Mouse (Mus musculus) midbrain, postnatal 0 days (tissue): ENCODE data around the gene Eid2. TPM values are rescaled to one million over a fixed set of nuclear protein-coding genes. Genes with fewer than 3 reads are reported as not detected.
"Not testable (repeated sequence)": the region's sequence is repeated elsewhere in the genome, so short reads cannot be mapped to it uniquely, and the experiment has no call there.

Source experiments
- ATAC-seq: fragments of 200-750 bp; cut with Nextera tagmentation; 2 replicates; pipeline ENCODE4 v1.8.0; 2017; ENCODE audit warnings: moderate number of reproducible peaks, mild to moderate bottlenecking, moderate TSS enrichment, moderate library complexity; ENCODE audit not compliant: low FRiP score
- DNase-seq: peaks from one replicate; pipeline ENCODE4 v3.0.0-alpha.2; 2015; ENCODE audit warnings: low spot score
- H3K27ac ChIP-seq: fragments of 300-500 bp; sonication (generic); 2 replicates; pipeline ENCODE4 v1.5.1; 2014; ENCODE audit warnings: low read depth, mild to moderate bottlenecking, low read length, mixed read lengths
- H3K27me3 ChIP-seq: fragments of 300-500 bp; sonication (generic); 2 replicates; pipeline ENCODE4 v1.6.1; 2014; ENCODE audit warnings: low read length, control low read depth, mixed read lengths; ENCODE audit not compliant: insufficient read depth
- H3K36me3 ChIP-seq: fragments of 300-500 bp; sonication (generic); 2 replicates; pipeline ENCODE4 v1.6.1; 2014; ENCODE audit warnings: low read length, control low read depth, mixed read lengths; ENCODE audit not compliant: insufficient read depth
- H3K4me1 ChIP-seq: fragments of 300-500 bp; sonication (generic); 2 replicates; pipeline ENCODE4 v1.6.1; 2014; ENCODE audit warnings: mild to moderate bottlenecking, control low read depth, antibody characterized with exemption, low read length, mixed read lengths; ENCODE audit not compliant: insufficient read depth
- H3K4me2 ChIP-seq: fragments of 300-500 bp; sonication (generic); 2 replicates; pipeline ENCODE4 v1.6.1; 2014; ENCODE audit warnings: low read depth, mild to moderate bottlenecking, low read length, mixed read lengths; ENCODE audit not compliant: poor library complexity, severe bottlenecking
- H3K4me3 ChIP-seq: fragments of 300-500 bp; sonication (generic); 2 replicates; pipeline ENCODE4 v1.5.1; 2014; ENCODE audit warnings: low read depth, mild to moderate bottlenecking, low read length, moderate library complexity
- H3K9ac ChIP-seq: fragments of 300-500 bp; sonication (generic); replicated peaks from 2 replicates; pipeline ENCODE4 v1.6.1; 2014; ENCODE audit warnings: mild to moderate bottlenecking, low read length, moderate library complexity, mixed read lengths; ENCODE audit not compliant: poor library complexity, severe bottlenecking
- H3K9me3 ChIP-seq: fragments of 300-500 bp; sonication (generic); 2 replicates; pipeline ENCODE4 v1.6.1; 2016; ENCODE audit warnings: low read length, control low read depth
- CTCF ChIP-seq: IDR thresholded peaks from 2 replicates; pipeline ENCODE4 v1.5.1; 2016; ENCODE audit warnings: antibody characterized with exemption, mild to moderate bottlenecking
- WGBS: fragments of 180-500 bp; shearing (Covaris S2); extraction: QIAGEN DNeasy Blood & Tissue Kit; methylation state at CpG from one replicate; pipeline ENCODE4 v1.1.7; 2014; 5-methylcytosine and 5-hydroxymethylcytosine counted together
- polyA plus RNA-seq: library from polyadenylated mRNA; unstranded; fragments of >200 nt; fragmentation: Nextera tagmentation; extraction: Ambion mirVana; gene quantifications from 2 replicates; pipeline ENCODE4 v1.2.1, GENCODE M21; 2015
- total RNA-seq: library from RNA; depleted of rRNA; stranded (reverse); fragments of >200 nt; gene quantifications from 2 replicates; pipeline ENCODE4 v1.2.3, GENCODE M21; 2014; rRNA removed

Eid2 gene
- 78.8 and 81.3 TPM in 2 replicates for total RNA-seq
- polyA plus RNA-seq = 21.2 and 29.0 TPM in 2 replicates

DNA sequence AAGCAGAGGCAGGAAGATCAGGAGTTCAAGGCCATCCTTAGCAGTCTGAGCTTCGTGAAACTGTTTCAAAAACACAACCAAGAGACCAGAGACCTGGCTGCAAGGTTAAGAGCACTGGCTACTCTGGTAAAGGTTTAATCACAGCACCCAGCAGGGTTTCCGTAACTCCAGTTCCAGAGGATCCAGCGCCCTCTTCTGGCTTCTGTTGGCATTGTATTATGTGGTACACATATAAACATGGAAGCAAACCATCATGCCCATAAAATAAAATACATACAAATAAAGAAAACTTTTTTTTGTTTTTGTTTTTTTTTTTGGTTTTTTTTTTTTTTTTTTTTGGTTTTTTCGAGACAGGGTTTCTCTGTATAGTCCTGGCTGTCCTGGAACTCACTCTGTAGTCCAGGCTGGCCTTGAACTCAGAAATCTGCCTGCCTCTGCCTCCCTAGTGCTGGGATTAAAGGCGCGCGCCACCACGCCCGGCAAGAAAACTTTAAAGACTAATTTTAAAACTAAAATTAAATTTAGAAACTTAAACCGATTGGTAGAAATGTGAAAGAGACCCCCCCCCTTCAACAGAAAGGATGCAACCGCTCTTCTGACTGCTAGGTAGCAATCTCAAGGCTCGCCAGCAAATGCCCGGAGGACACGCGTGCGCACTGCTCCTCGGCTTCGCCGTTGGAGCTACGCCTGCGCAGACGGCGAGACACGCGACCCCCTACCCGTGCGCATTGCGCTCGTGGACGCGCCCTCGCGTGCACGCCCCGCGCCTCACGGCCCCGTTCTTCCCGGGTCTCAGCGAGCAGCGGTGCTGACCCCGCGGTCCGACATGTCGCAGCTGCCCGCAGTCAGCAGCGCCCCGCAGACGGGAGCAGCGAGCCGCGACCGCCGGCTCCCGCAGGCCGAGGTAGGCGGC lies at the start of gene Eid2:
TSS of gene Eid2 (plus strand) at position 753 of the 913 bp plus-strand sequence.
- ATAC-seq (peak; percentile 93), DNase-seq (peak; percentile 96)
- peak within 1 kb of the TSS; percentile 81 for H3K4me2 ChIP-seq
- H3K9ac ChIP-seq = peak within 1 kb of the TSS; percentile 99
- H3K4me3 ChIP-seq = peak within 1 kb of the TSS; percentile 94
- H3K27ac ChIP-seq = peak within 1 kb of the TSS; percentile 93
- H3K36me3 ChIP-seq = peaks cover 1% of the 10 kb centered on the region; the same call in 1 of the 2 replicates
- H3K4me1 ChIP-seq = no peaks in the 10 kb centered on the region; the same call in 1 of the 2 replicates
- WGBS = 7% methylated on average over 57 of the region's 57 CpGs
- no peaks in the 10 kb centered on the region for H3K27me3 ChIP-seq
- peak; percentile 49 for TF ChIP-seq CTCF
- H3K9me3 ChIP-seq = no peaks in the 10 kb centered on the region

DNA sequence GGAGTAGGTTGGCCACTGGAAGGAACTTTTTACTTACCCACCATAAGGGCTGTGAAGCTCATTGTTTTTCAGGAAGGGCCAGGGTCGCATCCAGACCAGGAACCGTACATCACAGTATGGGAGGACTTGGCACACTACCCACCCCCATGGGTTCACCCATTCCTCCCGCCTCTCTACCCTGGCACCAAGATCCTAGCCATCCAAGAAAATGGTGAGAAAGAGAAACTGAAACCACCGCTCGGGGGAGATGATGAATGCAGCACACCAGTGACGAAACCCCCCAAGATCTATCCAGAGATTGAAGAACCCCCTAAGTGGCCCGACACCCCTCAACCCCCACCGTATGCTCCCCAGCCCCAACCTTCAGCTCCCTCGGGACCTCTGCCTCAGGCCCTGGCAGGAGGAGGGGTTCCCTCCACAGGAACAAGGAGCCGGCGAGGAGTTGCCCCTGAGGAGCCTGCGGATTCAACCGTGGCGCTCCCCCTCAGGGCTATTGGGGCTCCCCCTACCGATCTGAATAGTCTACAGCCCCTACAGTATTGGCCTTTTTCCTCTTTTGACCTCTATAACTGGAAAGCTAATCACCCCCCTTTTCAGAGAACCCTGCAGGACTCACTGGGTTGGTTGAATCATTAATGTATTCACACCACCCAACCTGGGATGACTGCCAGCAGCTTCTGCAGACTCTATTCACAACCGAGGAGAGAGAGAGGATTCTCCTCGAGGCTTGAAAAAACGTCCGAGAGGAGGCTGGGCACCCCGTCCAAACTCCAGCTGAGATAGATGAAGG lies 48.5 kb upstream of the Eid2 start:
- not testable (repeated sequence) for H3K36me3 ChIP-seq, H3K4me1 ChIP-seq, H3K4me3 ChIP-seq, H3K27me3 ChIP-seq, H3K4me2 ChIP-seq, H3K9ac ChIP-seq, ATAC-seq, H3K9me3 ChIP-seq, H3K27ac ChIP-seq
- peak; percentile 79 for DNase-seq
- WGBS = 78% methylated on average over 20 of the region's 20 CpGs

DNA sequence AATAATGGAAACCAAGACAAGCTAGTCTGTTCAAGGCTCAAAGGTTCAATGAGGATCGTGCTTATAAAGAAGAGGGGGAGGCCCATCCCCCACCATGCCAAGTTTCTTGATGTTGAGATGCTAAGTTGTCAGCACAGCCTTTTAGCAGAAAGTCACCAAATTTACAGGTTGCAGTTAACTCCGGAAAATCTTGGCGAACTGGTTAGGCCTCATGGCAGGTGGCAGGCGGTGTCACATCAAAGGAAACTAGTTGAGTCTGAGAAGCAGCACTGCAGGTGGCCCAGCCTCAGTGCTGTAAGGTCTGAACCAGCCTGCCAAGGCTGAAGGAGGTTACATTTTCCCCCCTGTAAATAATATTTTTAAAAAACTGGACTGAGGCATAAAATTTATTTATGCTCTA lies 40.8 kb upstream of the Eid2 start:
- WGBS = 79% methylated on average over 4 of the region's 4 CpGs
- H3K9ac ChIP-seq, H3K27me3 ChIP-seq, H3K4me1 ChIP-seq, H3K4me3 ChIP-seq, ATAC-seq, H3K27ac ChIP-seq, DNase-seq, H3K9me3 ChIP-seq, H3K4me2 ChIP-seq, H3K36me3 ChIP-seq: not testable (repeated sequence)

DNA sequence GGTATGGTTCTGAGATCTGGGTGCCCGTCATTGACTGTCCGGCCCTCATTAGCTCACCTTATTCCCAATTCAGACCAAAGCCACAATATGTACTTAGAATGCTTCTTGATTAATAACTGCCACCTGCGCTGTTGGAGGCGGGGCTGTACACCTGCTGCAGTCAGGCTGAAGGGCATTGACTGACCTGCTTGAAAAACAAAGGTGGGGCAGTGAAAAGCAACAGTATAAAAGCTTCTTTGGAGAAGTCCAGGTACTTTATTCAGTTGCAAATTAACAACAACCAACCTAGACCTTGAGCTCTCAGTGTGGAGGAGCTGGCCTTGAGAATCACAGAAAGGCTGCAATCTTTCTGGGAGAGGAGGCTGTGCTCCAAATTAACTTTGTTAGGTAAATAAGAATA lies 40.3 kb upstream of the Eid2 start:
- not testable (repeated sequence) for H3K9ac ChIP-seq, H3K9me3 ChIP-seq, H3K4me2 ChIP-seq, H3K27me3 ChIP-seq, H3K36me3 ChIP-seq, ATAC-seq, H3K4me3 ChIP-seq, DNase-seq, H3K4me1 ChIP-seq, H3K27ac ChIP-seq
- 97% methylated on average over 4 of the region's 4 CpGs for WGBS

DNA sequence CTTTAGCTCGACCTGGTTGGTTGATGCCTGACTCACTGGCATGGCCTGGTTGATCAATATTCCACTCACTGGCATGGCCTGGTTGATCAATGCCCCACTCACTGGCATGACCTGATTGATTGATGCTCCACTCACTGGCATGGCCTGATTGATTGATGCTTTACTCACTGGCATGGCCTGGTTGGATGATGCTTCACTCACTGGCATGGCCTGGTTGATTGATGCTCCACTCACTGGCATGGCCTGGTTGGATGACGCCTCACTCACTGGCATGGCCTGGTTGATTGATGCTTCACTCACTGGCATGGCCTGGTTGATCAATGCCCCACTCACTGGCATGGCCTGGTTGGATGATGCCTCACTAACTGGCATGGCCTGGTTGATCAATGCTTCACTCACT lies 23.7 kb upstream of the Eid2 start:
- not testable (repeated sequence) for H3K36me3 ChIP-seq, H3K9ac ChIP-seq, H3K4me1 ChIP-seq, H3K4me2 ChIP-seq, ATAC-seq, H3K27me3 ChIP-seq, H3K27ac ChIP-seq, H3K4me3 ChIP-seq, DNase-seq, H3K9me3 ChIP-seq
- WGBS = 61% methylated on average over 2 of the region's 2 CpGs

DNA sequence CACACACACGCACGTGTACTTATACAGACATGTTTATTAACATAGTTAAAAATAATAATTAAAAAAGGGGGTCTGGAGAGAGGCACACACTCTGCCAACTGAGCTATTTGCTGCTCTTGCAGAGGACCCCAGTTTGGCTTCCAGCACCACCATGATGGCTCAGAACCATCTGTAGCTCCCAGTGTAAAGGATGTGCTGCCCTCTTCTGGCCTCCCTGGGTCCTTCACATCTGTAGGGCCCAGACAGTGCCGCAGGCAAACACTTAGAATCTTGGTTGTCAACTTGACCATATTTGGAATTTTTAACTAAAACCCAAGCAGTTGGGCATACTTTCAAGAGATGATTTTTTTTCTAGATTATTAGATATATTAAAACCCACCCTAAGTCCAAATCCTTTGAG lies 18.7 kb upstream of the Eid2 start:
- H3K9ac ChIP-seq = no peak overlapping the region
- no peaks in the 10 kb centered on the region for H3K36me3 ChIP-seq
- DNase-seq (no peak), ATAC-seq (no peak)
- H3K27ac ChIP-seq = no peak overlapping the region
- TF ChIP-seq CTCF = no peak
- no peaks in the 10 kb centered on the region for H3K27me3 ChIP-seq
- H3K4me3 ChIP-seq = no peak overlapping the region
- H3K4me2 ChIP-seq = no peak overlapping the region
- no peaks in the 10 kb centered on the region for H3K4me1 ChIP-seq
- 96% methylated on average over 3 of the region's 3 CpGs for WGBS
- no peaks in the 10 kb centered on the region for H3K9me3 ChIP-seq
